Mouse (Mus musculus): ENCODE measurements around the gene Pold4. TPM values are rescaled to one million over a fixed set of nuclear protein-coding genes. Genes with fewer than 3 reads are reported as not detected.

The Pold4 gene
- polyA plus RNA-seq, 1 experiment: 116 TPM

GRCm38 (mm10) chr19:4203148-4203547 is 28.6 kb upstream of the Pold4 start:
- 38% methylated on average over 3 of the region's 3 CpGs for WGBS
- DNase-seq (ENCODE audit: low read depth, low spot score): no peak

GRCm38 (mm10) chr19:4203604-4204326 is 27.9 kb upstream of the Pold4 start:
- DNase-seq (ENCODE audit: low read depth, low spot score): no peak
- WGBS: 71% methylated on average over 13 of the region's 13 CpGs

- no peak for DNase-seq (ENCODE audit: low read depth, low spot score)
- 51% methylated on average over 4 of the region's 4 CpGs for WGBS
These were observed 26.8 kb upstream of the Pold4 start for GRCm38 (mm10) chr19:4204889-4205288.

- 6% methylated on average over 2 of the region's 2 CpGs for WGBS
- DNase-seq (ENCODE audit: low read depth, low spot score): no peak
These were observed 24.7 kb upstream of the Pold4 start for GRCm38 (mm10) chr19:4206971-4207370.

- DNase-seq (ENCODE audit: low read depth, low spot score): no peak
- 79% methylated on average over 5 of the region's 5 CpGs for WGBS
These were observed 23.1 kb upstream of the Pold4 start for GRCm38 (mm10) chr19:4208563-4208962.

- no peak for DNase-seq (ENCODE audit: low read depth, low spot score)
- 81% methylated on average over 4 of the region's 4 CpGs for WGBS
These were observed 19.7 kb upstream of the Pold4 start for GRCm38 (mm10) chr19:4211891-4212588.

- no peak for DNase-seq (ENCODE audit: low read depth, low spot score)
- 17% methylated on average over 9 of the region's 9 CpGs for WGBS
These were observed 18.1 kb upstream of the Pold4 start for GRCm38 (mm10) chr19:4213524-4213974.

- no peak for DNase-seq (ENCODE audit: low read depth, low spot score)
- WGBS: 1% methylated on average over 47 of the region's 49 CpGs
These were observed 17.5 kb upstream of the Pold4 start, which contains the start of the genes Clcf1 and AC109138.7 for GRCm38 (mm10) chr19:4214071-4214770. Gene Clcf1 (plus strand): TSS chr19:4214238. Gene AC109138.7 (plus strand): TSS chr19:4214357.

- WGBS: under 1% methylated on average over 48 of the region's 81 CpGs
- DNase-seq (ENCODE audit: low read depth, low spot score): no peak
These were observed 16.8 kb upstream of the Pold4 start for GRCm38 (mm10) chr19:4214771-4215450.

GRCm38 (mm10) chr19:4215451-4215840 is 16.3 kb upstream of the Pold4 start:
- DNase-seq (ENCODE audit: low read depth, low spot score): no peak
- 7% methylated on average over 14 of the region's 21 CpGs for WGBS

GRCm38 (mm10) chr19:4216041-4216685 is 15.5 kb upstream of the Pold4 start:
- 34% methylated on average over 14 of the region's 14 CpGs for WGBS
- no peak for DNase-seq (ENCODE audit: low read depth, low spot score)

GRCm38 (mm10) chr19:4217140-4217539 is 14.6 kb upstream of the Pold4 start:
- DNase-seq (ENCODE audit: low read depth, low spot score): no peak
- 53% methylated on average over 5 of the region's 5 CpGs for WGBS

- no peak for DNase-seq (ENCODE audit: low read depth, low spot score)
- 64% methylated on average over 3 of the region's 3 CpGs for WGBS
These were observed 13.8 kb upstream of the Pold4 start for GRCm38 (mm10) chr19:4217855-4218254.

GRCm38 (mm10) chr19:4218293-4218692 is 13.4 kb upstream of the Pold4 start:
- no peak for DNase-seq (ENCODE audit: low read depth, low spot score)
- WGBS: 94% methylated on average over 11 of the region's 11 CpGs

- WGBS: 76% methylated on average over 1 of the region's 1 CpGs
- DNase-seq (ENCODE audit: low read depth, low spot score): no peak
These were observed 12.9 kb upstream of the Pold4 start for GRCm38 (mm10) chr19:4218784-4219183.

- DNase-seq (ENCODE audit: low read depth, low spot score): no peak
- WGBS: 86% methylated on average over 6 of the region's 6 CpGs
These were observed 11.8 kb upstream of the Pold4 start for GRCm38 (mm10) chr19:4219943-4220342.

- 34% methylated on average over 4 of the region's 4 CpGs for WGBS
- DNase-seq (ENCODE audit: low read depth, low spot score): no peak
These were observed 11.3 kb upstream of the Pold4 start for GRCm38 (mm10) chr19:4220416-4220815.

- 29% methylated on average over 14 of the region's 14 CpGs for WGBS
- DNase-seq (ENCODE audit: low read depth, low spot score): no peak
These were observed 10.5 kb upstream of the Pold4 start for GRCm38 (mm10) chr19:4220957-4221743.

GRCm38 (mm10) chr19:4222165-4222564 is 9.5 kb upstream of the Pold4 start:
- WGBS: 75% methylated on average over 11 of the region's 11 CpGs
- DNase-seq (ENCODE audit: low read depth, low spot score): no peak
